Mouse (Mus musculus) CH12.LX (cell line): ENCODE results near the gene Arpc3.

Experiments
- CTCF ChIP-seq, 2 experiments: IDR thresholded peaks in 1 of 2; conservative IDR thresholded peaks in 1 of 2; 2 replicates each; pipeline ENCODE4 v1.5.1; 2011 to 2012; ENCODE audit warnings: low read depth in 2 of 2, low read length in 2 of 2, improper control_type of control experiment in 1 of 2, inconsistent platforms in 1 of 2, mild to moderate bottlenecking in 1 of 2, moderate library complexity in 1 of 2
- ETS1 ChIP-seq: conservative IDR thresholded peaks from 2 replicates; pipeline ENCODE4 v1.6.1; 2012; ENCODE audit warnings: low read depth, mild to moderate bottlenecking, inconsistent platforms, low read length, improper control_type of control experiment, moderate library complexity
- JUN ChIP-seq: IDR thresholded peaks from 2 replicates; pipeline ENCODE4 v1.6.1; 2011; ENCODE audit warnings: low read depth, mild to moderate bottlenecking, low read length, improper control_type of control experiment, moderate library complexity; ENCODE audit not compliant: insufficient read depth
- PAX5 ChIP-seq: IDR thresholded peaks from 2 replicates; pipeline ENCODE4 v1.6.1; 2012; ENCODE audit warnings: low read length, inconsistent platforms, mixed read lengths
- POLR2A ChIP-seq: IDR thresholded peaks from 2 replicates; pipeline ENCODE4 v1.6.1; 2011; ENCODE audit warnings: low read depth, mild to moderate bottlenecking, improper control_type of control experiment, low read length
- RAD21 ChIP-seq: IDR thresholded peaks from 2 replicates; pipeline ENCODE4 v1.6.1; 2011; ENCODE audit warnings: low read depth, mild to moderate bottlenecking, low read length, improper control_type of control experiment, moderate library complexity
- TCF12 ChIP-seq: IDR thresholded peaks from 2 replicates; pipeline ENCODE4 v1.6.1; 2014; ENCODE audit warnings: low read depth, mild to moderate bottlenecking, inconsistent platforms, low read length, improper control_type of control experiment
- USF1 ChIP-seq: IDR thresholded peaks from 2 replicates; pipeline ENCODE4 v1.6.1; 2014; ENCODE audit warnings: low read depth, mild to moderate bottlenecking, inconsistent platforms, low read length, improper control_type of control experiment
- USF2 ChIP-seq: conservative IDR thresholded peaks from 2 replicates; pipeline ENCODE4 v1.6.1; 2011; ENCODE audit warnings: low read depth, low read length, improper control_type of control experiment
- ZNF384 ChIP-seq: IDR thresholded peaks from 2 replicates; pipeline ENCODE4 v1.6.1; 2012; ENCODE audit warnings: low read depth, low read length, improper control_type of control experiment, inconsistent platforms

- peak; percentile 53 to 91 for TF ChIP-seq CTCF (conservative IDR thresholded peaks at IDR 0.05 in 1 of 2, IDR thresholded peaks at IDR 0.05 in 1 of 2; ENCODE audit: low read depth in 2 of 2, low read length in 2 of 2)
- peak; percentile 83 for TF ChIP-seq POLR2A
- no peak for TF ChIP-seq PAX5
- TF ChIP-seq USF1, result no peak
- peak; percentile 60; the same call in 1 of the 2 replicates for TF ChIP-seq ETS1
- TF ChIP-seq RAD21, result peak; percentile 34
- TF ChIP-seq ZNF384, result no peak
- TF ChIP-seq USF2, result no peak
- peak; percentile 75 for TF ChIP-seq TCF12
- TF ChIP-seq JUN, result 0 out of 2 replicates have a peak, but pooled peaks have one; percentile 14
These were observed at the start of gene Arpc3 for GRCm38 (mm10) chr5:122391786-122392180.
